Mouse (Mus musculus) hindbrain, postnatal 0 days (tissue): ENCODE measurements around the gene 2310030G06Rik. TPM values are rescaled to one million over a fixed set of nuclear protein-coding genes. Genes with fewer than 3 reads are reported as not detected.

Experiments
- ATAC-seq: fragments of 200-750 bp; cut with Nextera tagmentation; 2 replicates; pipeline ENCODE4 v1.8.0; 2017; ENCODE audit warnings: mild to moderate bottlenecking, moderate TSS enrichment, moderate library complexity
- DNase-seq: peaks from one replicate; pipeline ENCODE4 v3.0.0-alpha.2; 2015; ENCODE audit warnings: low spot score
- H3K27ac ChIP-seq: fragments of 300-500 bp; sonication (generic); 2 replicates; pipeline ENCODE4 v1.5.1; 2014; ENCODE audit warnings: mild to moderate bottlenecking
- H3K27me3 ChIP-seq: fragments of 300-500 bp; sonication (generic); 2 replicates; pipeline ENCODE4 v1.6.1; 2014; ENCODE audit warnings: low read length, mixed read lengths; ENCODE audit not compliant: insufficient read depth
- H3K36me3 ChIP-seq: fragments of 300-500 bp; sonication (generic); 2 replicates; pipeline ENCODE4 v1.6.1; 2014; ENCODE audit warnings: low read length, mixed read lengths; ENCODE audit not compliant: insufficient read depth
- H3K4me1 ChIP-seq: fragments of 300-500 bp; sonication (generic); 2 replicates; pipeline ENCODE4 v1.6.1; 2014; ENCODE audit warnings: antibody characterized with exemption, low read length, mixed read lengths; ENCODE audit not compliant: insufficient read depth
- H3K4me2 ChIP-seq: fragments of 300-500 bp; sonication (generic); 2 replicates; pipeline ENCODE4 v1.6.1; 2014; ENCODE audit warnings: low read depth, mild to moderate bottlenecking, low read length, moderate library complexity, mixed read lengths
- H3K4me3 ChIP-seq: fragments of 300-500 bp; sonication (generic); 2 replicates; pipeline ENCODE4 v1.5.1; 2014; ENCODE audit warnings: low read length
- H3K9ac ChIP-seq: fragments of 300-500 bp; sonication (generic); replicated peaks from 2 replicates; pipeline ENCODE4 v1.6.1; 2014; ENCODE audit warnings: mild to moderate bottlenecking, low read length, moderate library complexity, mixed read lengths
- H3K9me3 ChIP-seq: fragments of 300-500 bp; sonication (generic); 2 replicates; pipeline ENCODE4 v1.6.1; 2016; ENCODE audit warnings: low read length, mixed read lengths
- CTCF ChIP-seq: IDR thresholded peaks from 2 replicates; pipeline ENCODE4 v1.5.1; 2016; ENCODE audit warnings: antibody characterized with exemption, control low read depth, low read depth
- WGBS: fragments of 180-500 bp; shearing (Covaris S2); extraction: QIAGEN DNeasy Blood & Tissue Kit; methylation state at CpG from one replicate; pipeline ENCODE4 v1.1.7; 2014; 5-methylcytosine and 5-hydroxymethylcytosine counted together
- polyA plus RNA-seq: library from polyadenylated mRNA; unstranded; fragments of >200 nt; fragmentation: Nextera tagmentation; extraction: Ambion mirVana; gene quantifications from 2 replicates; pipeline ENCODE4 v1.2.1, GENCODE M21; 2015
- total RNA-seq: library from RNA; depleted of rRNA; stranded (reverse); fragments of >200 nt; gene quantifications from 2 replicates; pipeline ENCODE4 v1.2.3, GENCODE M21; 2014

The 2310030G06Rik gene
- total and polyA plus RNA-seq, 2 experiments from 2014 or later: 2.4 to 2.7 TPM

- ATAC-seq: no peak
Measured at GRCm38 (mm10) chr9:50709108-50709507, 37.2 kb downstream of the 2310030G06Rik start.

GRCm38 (mm10) chr9:50704907-50705306 is 41.4 kb downstream of the 2310030G06Rik start:
- H3K9me3 ChIP-seq: no peaks in the 10 kb centered on the region
- H3K4me3 ChIP-seq: no peak overlapping the region
- no peaks in the 10 kb centered on the region for H3K27me3 ChIP-seq
- no peak for DNase-seq
- H3K27ac ChIP-seq: no peak overlapping the region
- no peak for ATAC-seq
- H3K36me3 ChIP-seq: peaks cover 10% of the 10 kb centered on the region
- no peak overlapping the region for H3K4me2 ChIP-seq
- H3K9ac ChIP-seq: no peak overlapping the region
- no peak for TF ChIP-seq CTCF
- WGBS: 50% methylated on average over 6 of the region's 6 CpGs
- no peaks in the 10 kb centered on the region for H3K4me1 ChIP-seq

More at GRCm38 (mm10) chr9:50709108-50709507, 37.2 kb downstream of the 2310030G06Rik start:
- Histone ChIP-seq H3K9ac (no peak overlapping the region), H3K4me2 (no peak overlapping the region), H3K9me3 (no peaks in the 10 kb centered on the region), H3K27ac (no peak overlapping the region), H3K36me3 (peaks cover 7% of the 10 kb centered on the region; the same call in 1 of the 2 replicates), H3K4me3 (no peak overlapping the region), H3K27me3 (no peaks in the 10 kb centered on the region), H3K4me1 (no peaks in the 10 kb centered on the region)
- peak; percentile 63 for DNase-seq
- 24% methylated on average over 2 of the region's 2 CpGs for WGBS
- peak; percentile 70 for TF ChIP-seq CTCF

GRCm38 (mm10) chr9:50700921-50701691 is 45.2 kb downstream of the 2310030G06Rik start:
- Histone ChIP-seq H3K27ac (no peak overlapping the region), H3K9me3 (no peaks in the 10 kb centered on the region), H3K4me3 (no peak overlapping the region), H3K27me3 (no peaks in the 10 kb centered on the region), H3K9ac (no peak overlapping the region), H3K4me2 (no peak overlapping the region), H3K36me3 (peaks cover 4% of the 10 kb centered on the region), H3K4me1 (no peaks in the 10 kb centered on the region)
- ATAC-seq: no peak
- 66% methylated on average over 11 of the region's 11 CpGs for whole genome bisulfite sequencing
- TF ChIP-seq CTCF: peak; percentile 9; the same call in 1 of the 2 replicates
- DNase-seq: no peak

GRCm38 (mm10) chr9:50698418-50699409 is 47.6 kb downstream of the 2310030G06Rik start:
- DNase-seq (peak; percentile 59), ATAC-seq (peak; percentile 70)
- under 1% methylated on average over 67 of the region's 70 CpGs for WGBS
- peaks cover 11% of the 10 kb centered on the region for H3K36me3 ChIP-seq
- H3K27me3 ChIP-seq: no peaks in the 10 kb centered on the region
- H3K9ac ChIP-seq: peak overlapping the region; percentile 74
- H3K4me2 ChIP-seq: peak overlapping the region; percentile 94
- TF ChIP-seq CTCF: peak; percentile 35
- no peaks in the 10 kb centered on the region for H3K4me1 ChIP-seq
- H3K4me3 ChIP-seq: peak overlapping the region; percentile 71
- H3K9me3 ChIP-seq: no peaks in the 10 kb centered on the region
- peak overlapping the region; percentile 82 for H3K27ac ChIP-seq

GRCm38 (mm10) chr9:50697706-50698041 is 48.7 kb downstream of the 2310030G06Rik start:
- no peak for TF ChIP-seq CTCF
- Histone ChIP-seq H3K9ac (peak overlapping the region; percentile 66), H3K27me3 (no peaks in the 10 kb centered on the region), H3K27ac (peak overlapping the region; percentile 69), H3K4me3 (peak overlapping the region; percentile 71), H3K4me2 (peak overlapping the region; percentile 94), H3K9me3 (no peaks in the 10 kb centered on the region), H3K36me3 (peaks cover 11% of the 10 kb centered on the region; the same call in 1 of the 2 replicates), H3K4me1 (no peaks in the 10 kb centered on the region)
- whole genome bisulfite sequencing: under 1% methylated on average over 12 of the region's 12 CpGs
- ATAC-seq: peak; percentile 78
- peak; percentile 91 for DNase-seq

- ATAC-seq (no peak), DNase-seq (no peak)
- H3K4me1 ChIP-seq: no peaks in the 10 kb centered on the region
- H3K4me2 ChIP-seq: peak overlapping the region; percentile 94
- H3K27me3 ChIP-seq: no peaks in the 10 kb centered on the region
- 22% methylated on average over 12 of the region's 12 CpGs for WGBS
- no peaks in the 10 kb centered on the region for H3K9me3 ChIP-seq
- H3K27ac ChIP-seq: peak overlapping the region; percentile 69
- H3K36me3 ChIP-seq: peaks cover 15% of the 10 kb centered on the region; the same call in 1 of the 2 replicates
- H3K9ac ChIP-seq: peak overlapping the region; percentile 66
- peak overlapping the region; percentile 71 for H3K4me3 ChIP-seq
- TF ChIP-seq CTCF: no peak
Measured at GRCm38 (mm10) chr9:50696851-50697705, 49.3 kb downstream of the 2310030G06Rik start.
